Mouse (Mus musculus) limb, embryonic 11.5 days (tissue): ENCODE data around the gene Ptbp3. TPM values are rescaled to one million over a fixed set of nuclear protein-coding genes. Genes with fewer than 3 reads are reported as not detected.
"Not testable (repeated sequence)": the region's sequence is repeated elsewhere in the genome, so short reads cannot be mapped to it uniquely, and the experiment has no call there.

Experiments used
- ATAC-seq: fragments of 200-750 bp; cut with Nextera tagmentation; 2 replicates; pipeline ENCODE4 v1.8.0; 2017; ENCODE audit warnings: low read depth; ENCODE audit not compliant: insufficient number of reproducible peaks, low FRiP score, low TSS enrichment
- DNase-seq: peaks from one replicate; pipeline ENCODE4 v3.0.0-alpha.2; 2015; ENCODE audit warnings: low spot score
- H3K27ac ChIP-seq: fragments of 300-500 bp; sonication (generic); replicated peaks from 2 replicates; pipeline ENCODE4 v1.5.1; 2014; ENCODE audit warnings: low read depth, mild to moderate bottlenecking, low read length
- H3K27me3 ChIP-seq: fragments of 300-500 bp; sonication (generic); 2 replicates; pipeline ENCODE4 v1.6.1; 2014; ENCODE audit warnings: mild to moderate bottlenecking, low read length, mixed read lengths; ENCODE audit not compliant: control insufficient read depth, insufficient read depth
- H3K36me3 ChIP-seq: fragments of 300-500 bp; sonication (generic); 2 replicates; pipeline ENCODE4 v1.6.1; 2014; ENCODE audit warnings: mild to moderate bottlenecking, low read length, moderate library complexity, mixed read lengths; ENCODE audit not compliant: control insufficient read depth, insufficient read depth
- H3K4me1 ChIP-seq: fragments of 300-500 bp; sonication (generic); 2 replicates; pipeline ENCODE4 v1.6.1; 2014; ENCODE audit warnings: low read length, mixed read lengths; ENCODE audit not compliant: control insufficient read depth, insufficient read depth
- H3K4me2 ChIP-seq: fragments of 300-500 bp; sonication (generic); 2 replicates; pipeline ENCODE4 v1.6.1; 2014; ENCODE audit warnings: low read depth, mild to moderate bottlenecking, moderate library complexity; ENCODE audit not compliant: severe bottlenecking
- H3K4me3 ChIP-seq: fragments of 300-500 bp; sonication (generic); 2 replicates; pipeline ENCODE4 v1.5.1; 2014; ENCODE audit warnings: low read depth, low read length
- H3K9ac ChIP-seq: fragments of 300-500 bp; sonication (generic); 2 replicates; pipeline ENCODE4 v1.6.1; 2014; ENCODE audit warnings: mild to moderate bottlenecking, low read length
- H3K9me3 ChIP-seq: fragments of 300-500 bp; sonication (generic); 2 replicates; pipeline ENCODE4 v1.6.1; 2016; ENCODE audit warnings: low read length; ENCODE audit not compliant: control insufficient read depth
- WGBS: fragments of 180-500 bp; shearing (Covaris S2); extraction: QIAGEN DNeasy Blood & Tissue Kit; methylation state at CpG from one replicate; pipeline ENCODE4 v1.1.7; 2014; 5-methylcytosine and 5-hydroxymethylcytosine counted together
- polyA plus RNA-seq: library from polyadenylated mRNA; unstranded; fragments of >200 nt; fragmentation: Nextera tagmentation; extraction: Ambion mirVana; gene quantifications from 2 replicates; pipeline ENCODE4 v1.2.1, GENCODE M21; 2014

Gene Ptbp3
- polyA plus RNA-seq, 1 experiment from 2014 or later: 47.7 TPM

GRCm38 (mm10) chr4:59580495-59581281 lies 31.5 kb upstream of the Ptbp3 start:
- Histone ChIP-seq H3K4me3 (peak overlapping the region; percentile 53), H3K9ac (peak overlapping the region; percentile 70), H3K36me3 (no peaks in the 10 kb centered on the region), H3K9me3 (no peaks in the 10 kb centered on the region), H3K4me2 (peak overlapping the region; percentile 88), H3K27me3 (no peaks in the 10 kb centered on the region), H3K27ac (no peak overlapping the region), H3K4me1 (peaks cover 4% of the 10 kb centered on the region; the same call in 1 of the 2 replicates)
- ATAC-seq (peak; percentile 67), DNase-seq (peak; percentile 73)
- WGBS: under 1% methylated on average over 23 of the region's 23 CpGs

DNA sequence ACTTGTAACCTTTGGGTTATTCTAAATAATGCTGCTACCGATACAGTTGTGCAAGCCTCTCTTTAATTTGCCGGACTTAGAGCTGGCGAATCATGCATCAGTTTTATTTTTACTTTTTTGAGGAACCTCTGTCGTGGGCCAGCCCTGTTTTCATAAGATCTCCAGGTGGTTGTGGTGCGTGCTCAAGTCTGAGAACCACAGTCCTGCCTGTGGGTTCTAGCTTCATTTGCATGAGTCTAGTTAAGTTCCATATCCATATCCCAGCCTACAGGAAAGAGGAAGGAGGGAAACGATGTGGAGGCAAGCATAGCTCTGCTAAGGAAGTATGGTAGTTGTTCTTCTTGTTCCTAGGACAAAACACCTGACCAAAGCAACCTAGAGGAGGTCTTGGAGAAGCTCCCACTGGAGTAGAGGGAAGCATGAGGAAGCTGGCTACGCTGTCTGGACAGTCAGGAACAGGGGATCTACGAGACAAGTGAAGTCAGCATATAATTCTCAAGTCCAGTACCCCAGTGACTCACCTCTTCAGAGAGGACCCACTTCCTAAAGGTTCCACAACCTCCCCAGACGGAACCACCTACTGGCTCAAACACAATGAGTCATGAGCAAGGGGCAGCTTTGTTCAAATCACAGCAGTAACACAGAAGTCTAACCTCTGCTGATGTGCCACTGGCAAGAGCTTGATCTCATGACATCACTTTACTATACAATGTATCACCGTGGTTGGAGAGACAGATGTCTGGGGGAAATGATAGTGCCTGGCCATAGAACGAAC lies 26.2 kb upstream of the Ptbp3 start:
- Histone ChIP-seq H3K4me1 (peaks cover 1% of the 10 kb centered on the region; the same call in 1 of the 2 replicates), H3K36me3 (no peaks in the 10 kb centered on the region), H3K4me3 (no peak overlapping the region), H3K9ac (no peak overlapping the region), H3K9me3 (no peaks in the 10 kb centered on the region), H3K4me2 (no peak overlapping the region), H3K27me3 (no peaks in the 10 kb centered on the region), H3K27ac (no peak overlapping the region)
- DNase-seq (no peak), ATAC-seq (no peak)
- 86% methylated on average over 11 of the region's 11 CpGs for WGBS

- no peak overlapping the region for H3K27ac ChIP-seq
- ATAC-seq: no peak
- H3K36me3 ChIP-seq: no peaks in the 10 kb centered on the region
- H3K4me3 ChIP-seq: no peak overlapping the region
- DNase-seq: no peak
- H3K4me2 ChIP-seq: no peak overlapping the region
- WGBS: 83% methylated on average over 11 of the region's 11 CpGs
- H3K4me1 ChIP-seq: no peaks in the 10 kb centered on the region
- no peaks in the 10 kb centered on the region for H3K9me3 ChIP-seq
- no peaks in the 10 kb centered on the region for H3K27me3 ChIP-seq
- no peak overlapping the region for H3K9ac ChIP-seq
Measured at GRCm38 (mm10) chr4:59572521-59573118, 23.5 kb upstream of the Ptbp3 start.

- not testable (repeated sequence) for H3K9ac ChIP-seq, H3K4me3 ChIP-seq, ATAC-seq, H3K36me3 ChIP-seq, H3K4me1 ChIP-seq, DNase-seq, H3K27ac ChIP-seq, H3K9me3 ChIP-seq, H3K27me3 ChIP-seq, H3K4me2 ChIP-seq
- WGBS: 94% methylated on average over 7 of the region's 8 CpGs
Measured at GRCm38 (mm10) chr4:59570519-59570918, 21.4 kb upstream of the Ptbp3 start.

- Histone ChIP-seq H3K9me3 (no peaks in the 10 kb centered on the region), H3K27me3 (no peaks in the 10 kb centered on the region)
- ATAC-seq: no peak
Measured at GRCm38 (mm10) chr4:59569538-59569937, 20.4 kb upstream of the Ptbp3 start.

GRCm38 (mm10) chr4:59567576-59568260 lies 18.6 kb upstream of the Ptbp3 start:
- WGBS: 84% methylated on average over 6 of the region's 6 CpGs
- H3K4me2 ChIP-seq: no peak overlapping the region
- no peaks in the 10 kb centered on the region for H3K27me3 ChIP-seq
- H3K4me3 ChIP-seq: no peak overlapping the region
- no peaks in the 10 kb centered on the region for H3K9me3 ChIP-seq
- no peak for DNase-seq
- no peak for ATAC-seq
- no peaks in the 10 kb centered on the region for H3K36me3 ChIP-seq
- H3K9ac ChIP-seq: no peak overlapping the region
- no peaks in the 10 kb centered on the region for H3K4me1 ChIP-seq
- H3K27ac ChIP-seq: no peak overlapping the region

More at GRCm38 (mm10) chr4:59569538-59569937, 20.4 kb upstream of the Ptbp3 start:
- Histone ChIP-seq H3K4me3 (no peak overlapping the region), H3K9ac (no peak overlapping the region), H3K4me2 (no peak overlapping the region), H3K36me3 (no peaks in the 10 kb centered on the region), H3K4me1 (no peaks in the 10 kb centered on the region), H3K27ac (no peak overlapping the region)
- 6% methylated on average over 7 of the region's 7 CpGs for WGBS
- peak; percentile 83 for DNase-seq

DNA sequence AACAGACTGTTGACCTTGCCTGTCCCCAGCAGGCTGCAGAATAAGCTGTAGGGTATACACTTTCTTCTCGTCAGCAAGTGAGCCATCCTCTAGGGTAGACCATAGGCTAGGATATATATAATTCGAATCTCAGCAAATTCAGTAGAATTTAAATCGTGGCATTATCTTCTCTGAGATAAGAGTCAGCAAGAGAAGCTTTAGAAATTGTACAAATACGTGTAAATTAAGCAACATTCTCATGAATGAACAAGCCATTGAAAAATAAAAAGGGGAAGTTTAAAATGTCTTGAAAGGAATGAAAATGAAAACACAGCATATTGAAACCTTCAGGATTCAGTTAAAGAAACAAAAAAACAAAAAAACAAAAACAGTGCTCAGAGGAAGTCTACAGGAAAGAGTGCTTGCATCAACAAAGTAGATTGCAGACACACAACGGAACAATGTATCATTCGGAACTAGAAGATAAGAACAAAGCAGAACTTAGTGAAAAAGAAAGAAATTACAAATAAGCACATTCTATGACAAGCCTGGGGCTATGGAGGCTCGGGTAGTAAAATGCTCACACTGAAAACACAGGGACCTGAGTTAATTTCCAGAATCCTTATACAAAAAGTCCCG lies 16.5 kb upstream of the Ptbp3 start:
- DNase-seq (no peak), ATAC-seq (no peak)
- H3K4me3 ChIP-seq: no peak overlapping the region
- H3K27me3 ChIP-seq: no peaks in the 10 kb centered on the region
- no peak overlapping the region for H3K27ac ChIP-seq
- H3K4me2 ChIP-seq: no peak overlapping the region
- no peak overlapping the region for H3K9ac ChIP-seq
- no peaks in the 10 kb centered on the region for H3K9me3 ChIP-seq
- H3K4me1 ChIP-seq: no peaks in the 10 kb centered on the region
- 81% methylated on average over 8 of the region's 8 CpGs for WGBS
- no peaks in the 10 kb centered on the region for H3K36me3 ChIP-seq

GRCm38 (mm10) chr4:59564128-59564527 lies 15.0 kb upstream of the Ptbp3 start:
- Histone ChIP-seq H3K4me2 (no peak overlapping the region), H3K9ac (no peak overlapping the region), H3K4me1 (no peaks in the 10 kb centered on the region), H3K27me3 (no peaks in the 10 kb centered on the region), H3K9me3 (no peaks in the 10 kb centered on the region), H3K36me3 (no peaks in the 10 kb centered on the region), H3K27ac (no peak overlapping the region), H3K4me3 (no peak overlapping the region)
- ATAC-seq (no peak), DNase-seq (no peak)
- 83% methylated on average over 3 of the region's 3 CpGs for WGBS
